Mouse (Mus musculus) forebrain, embryonic 12.5 days (tissue): ENCODE results near the gene Olfr1224-ps1. TPM values are rescaled to one million over a fixed set of nuclear protein-coding genes. Genes with fewer than 3 reads are reported as not detected.
"Not testable (repeated sequence)": the region's sequence is repeated elsewhere in the genome, so short reads cannot be mapped to it uniquely, and the experiment has no call there.

Source experiments
- ATAC-seq: fragments of 200-750 bp; cut with Nextera tagmentation; 2 replicates; pipeline ENCODE4 v1.8.0; 2017; ENCODE audit warnings: moderate TSS enrichment; ENCODE audit not compliant: low FRiP score
- H3K27ac ChIP-seq: fragments of 300-500 bp; sonication (generic); 2 replicates; pipeline ENCODE4 v1.5.1; 2016; ENCODE audit warnings: mild to moderate bottlenecking
- H3K27me3 ChIP-seq: fragments of 300-500 bp; sonication (generic); 2 replicates; pipeline ENCODE4 v1.6.1; 2016; ENCODE audit warnings: mild to moderate bottlenecking
- H3K36me3 ChIP-seq: fragments of 300-500 bp; sonication (generic); replicated peaks from 2 replicates; pipeline ENCODE4 v1.6.1; 2016; ENCODE audit warnings: mild to moderate bottlenecking
- H3K4me1 ChIP-seq: fragments of 300-500 bp; sonication (generic); 2 replicates; pipeline ENCODE4 v1.6.1; 2016
- H3K4me2 ChIP-seq: fragments of 300-500 bp; sonication (generic); 2 replicates; pipeline ENCODE4 v1.6.1; 2016; ENCODE audit warnings: mild to moderate bottlenecking, moderate library complexity
- H3K4me3 ChIP-seq: fragments of 300-500 bp; sonication (generic); replicated peaks from 2 replicates; pipeline ENCODE4 v1.5.1; 2016; ENCODE audit warnings: mild to moderate bottlenecking
- H3K9ac ChIP-seq: fragments of 300-500 bp; sonication (generic); 2 replicates; pipeline ENCODE4 v1.6.1; 2016; ENCODE audit warnings: mild to moderate bottlenecking
- H3K9me3 ChIP-seq: fragments of 300-500 bp; sonication (generic); 2 replicates; pipeline ENCODE4 v1.6.1; 2016
- WGBS: fragments of 180-500 bp; shearing (Covaris S2); methylation state at CpG from one replicate; pipeline ENCODE4 v1.1.7; 2016; 5-methylcytosine and 5-hydroxymethylcytosine counted together
- polyA plus RNA-seq: library from polyadenylated mRNA; unstranded; fragments of >200 nt; fragmentation: Nextera tagmentation; extraction: Ambion mirVana; gene quantifications from 2 replicates; pipeline ENCODE4 v1.2.1, GENCODE M21; 2016

The Olfr1224-ps1 gene
- not detected in 2 replicates for polyA plus RNA-seq

GRCm38 (mm10) chr2:89163991-89164390 is at the start of gene Olfr1224-ps1:
Olfr1224-ps1 (minus strand) TSS chr2:89164091.
- H3K9me3 ChIP-seq, H3K27me3 ChIP-seq, ATAC-seq, H3K9ac ChIP-seq, H3K4me1 ChIP-seq, H3K4me3 ChIP-seq, H3K4me2 ChIP-seq, H3K36me3 ChIP-seq, H3K27ac ChIP-seq: not testable (repeated sequence)
- WGBS: 93% methylated on average over 8 of the region's 8 CpGs

DNA sequence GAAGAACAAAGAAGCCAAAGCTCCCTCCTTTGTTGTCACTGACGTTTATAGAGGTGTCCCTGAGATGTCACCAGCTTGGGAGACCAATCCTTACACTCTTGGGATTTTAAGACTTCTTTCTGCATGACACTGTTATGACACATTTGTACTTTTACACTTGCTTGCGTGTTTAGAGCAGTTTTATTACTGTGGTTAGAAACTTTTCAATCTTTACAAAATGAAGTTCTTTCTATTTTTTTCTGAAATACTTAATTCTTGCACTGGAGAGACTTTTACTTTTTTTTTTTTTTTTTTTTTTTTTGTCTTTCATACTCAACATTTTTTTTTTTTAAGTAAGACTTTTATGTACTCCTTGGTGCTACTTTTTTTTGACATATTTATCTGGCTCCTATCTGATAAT is 36.1 kb upstream of the Olfr1224-ps1 start, which contains the start of gene Olfr1226:
Gene Olfr1226 (minus strand): TSS at position 101 of the 400 bp plus-strand sequence.
- H3K9ac ChIP-seq: no peak within 1 kb of the TSS
- H3K4me3 ChIP-seq: no peak within 1 kb of the TSS
- no peaks in the 10 kb centered on the region for H3K36me3 ChIP-seq
- no peak within 1 kb of the TSS for H3K4me2 ChIP-seq
- no peak for ATAC-seq
- no peaks in the 10 kb centered on the region for H3K4me1 ChIP-seq
- no peak within 1 kb of the TSS for H3K27ac ChIP-seq
- H3K9me3 ChIP-seq: no peaks in the 10 kb centered on the region
- WGBS: 65% methylated on average over 2 of the region's 2 CpGs
- no peaks in the 10 kb centered on the region for H3K27me3 ChIP-seq

DNA sequence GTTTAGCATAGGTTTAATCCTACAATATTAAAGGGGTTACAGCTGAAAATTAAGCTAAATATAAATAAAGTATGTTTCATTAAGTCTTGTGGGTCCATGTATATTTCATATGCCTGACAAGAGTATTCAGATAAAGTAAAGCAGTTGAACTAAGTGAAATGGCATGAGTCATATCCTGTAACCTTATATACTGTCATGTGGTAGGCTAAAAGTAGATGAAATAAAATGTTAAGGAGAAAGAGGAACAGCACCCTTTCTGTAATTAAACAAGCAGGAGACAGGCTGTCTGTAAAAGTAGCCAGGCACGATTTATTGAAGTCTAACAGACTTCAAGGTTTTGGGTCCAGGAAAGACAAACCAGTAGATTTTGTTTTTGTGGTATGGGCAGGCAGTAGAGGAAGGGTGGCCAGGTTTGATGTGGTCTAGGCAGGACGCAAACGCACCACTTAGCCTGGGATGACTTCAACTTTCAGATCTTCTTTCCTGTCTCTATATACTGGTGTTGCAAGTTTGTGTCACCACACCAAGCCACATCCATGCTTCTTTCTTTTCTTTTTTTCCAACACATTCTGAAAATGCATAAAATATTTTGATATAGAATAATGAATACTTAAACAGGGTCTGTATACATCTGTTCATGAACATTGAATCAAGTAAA is 32.6 kb upstream of the Olfr1224-ps1 start:
- Histone ChIP-seq H3K4me3 (no peak overlapping the region), H3K27ac (no peak overlapping the region), H3K36me3 (no peaks in the 10 kb centered on the region), H3K4me2 (no peak overlapping the region), H3K4me1 (no peaks in the 10 kb centered on the region), H3K27me3 (no peaks in the 10 kb centered on the region), H3K9ac (no peak overlapping the region), H3K9me3 (no peaks in the 10 kb centered on the region)
- WGBS: 95% methylated on average over 3 of the region's 3 CpGs
- no peak for ATAC-seq

GRCm38 (mm10) chr2:89174569-89174968 is 10.7 kb upstream of the Olfr1224-ps1 start, which contains the start of gene Olfr1225:
Olfr1225 (minus strand) TSS chr2:89174669.
- Histone ChIP-seq H3K4me3 (no peak within 1 kb of the TSS), H3K36me3 (no peaks in the 10 kb centered on the region), H3K4me1 (no peaks in the 10 kb centered on the region), H3K27me3 (no peaks in the 10 kb centered on the region), H3K9ac (no peak within 1 kb of the TSS), H3K27ac (no peak within 1 kb of the TSS), H3K9me3 (no peaks in the 10 kb centered on the region), H3K4me2 (no peak within 1 kb of the TSS)
- ATAC-seq: no peak
- WGBS: 100% methylated on average over 1 of the region's 1 CpGs

DNA sequence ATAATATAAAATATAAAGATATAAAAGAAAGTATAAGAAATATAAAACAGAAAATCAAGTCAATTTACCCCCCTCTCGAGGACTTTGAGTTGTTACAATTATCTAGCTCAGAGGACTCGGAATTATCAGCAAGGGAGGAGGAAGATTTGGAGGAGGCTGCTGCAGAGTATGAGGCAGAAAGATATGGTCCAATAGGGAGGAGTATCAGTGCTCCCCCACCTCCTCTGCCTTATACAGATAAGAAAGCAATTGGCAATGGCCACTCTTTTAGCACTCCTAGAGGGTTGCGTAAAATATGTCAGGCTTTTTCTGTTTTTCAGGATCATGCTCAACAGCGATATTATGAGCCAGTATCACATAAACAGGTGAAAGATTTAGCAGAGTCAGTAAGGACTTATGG is 820 bp upstream of the Olfr1224-ps1 start:
- not testable (repeated sequence) for H3K27ac ChIP-seq, H3K9ac ChIP-seq, H3K4me2 ChIP-seq, H3K4me1 ChIP-seq, H3K27me3 ChIP-seq, H3K36me3 ChIP-seq, ATAC-seq, H3K9me3 ChIP-seq, H3K4me3 ChIP-seq
- WGBS: 91% methylated on average over 4 of the region's 4 CpGs

DNA sequence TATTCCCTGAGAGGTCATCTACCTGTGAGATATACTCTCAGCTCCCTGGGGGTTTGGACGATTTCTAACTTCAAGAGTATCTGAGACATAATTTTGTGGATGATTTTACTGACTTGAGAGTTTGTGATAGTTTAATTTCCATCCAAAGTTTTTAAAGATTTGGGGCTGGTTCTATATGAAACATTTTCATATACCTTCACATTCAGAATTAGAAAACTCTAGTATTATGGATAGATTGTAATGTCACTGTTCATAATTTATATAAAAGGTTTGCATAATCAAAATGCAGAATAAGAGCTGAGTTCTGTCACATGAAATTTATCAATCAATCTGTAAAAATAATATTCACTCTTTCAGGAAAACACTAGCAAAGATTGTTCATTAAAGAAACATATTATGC is 12.4 kb downstream of the Olfr1224-ps1 start, which contains the start of gene Olfr1223:
Gene Olfr1223 (minus strand): TSS at position 101 of the 400 bp plus-strand sequence.
- no peaks in the 10 kb centered on the region for H3K36me3 ChIP-seq
- no peak within 1 kb of the TSS for H3K4me3 ChIP-seq
- H3K27ac ChIP-seq: no peak within 1 kb of the TSS
- ATAC-seq: no peak
- no peak within 1 kb of the TSS for H3K4me2 ChIP-seq
- WGBS: 83% methylated on average over 1 of the region's 1 CpGs
- no peak within 1 kb of the TSS for H3K9ac ChIP-seq
- no peaks in the 10 kb centered on the region for H3K9me3 ChIP-seq
- no peaks in the 10 kb centered on the region for H3K27me3 ChIP-seq
- H3K4me1 ChIP-seq: no peaks in the 10 kb centered on the region

DNA sequence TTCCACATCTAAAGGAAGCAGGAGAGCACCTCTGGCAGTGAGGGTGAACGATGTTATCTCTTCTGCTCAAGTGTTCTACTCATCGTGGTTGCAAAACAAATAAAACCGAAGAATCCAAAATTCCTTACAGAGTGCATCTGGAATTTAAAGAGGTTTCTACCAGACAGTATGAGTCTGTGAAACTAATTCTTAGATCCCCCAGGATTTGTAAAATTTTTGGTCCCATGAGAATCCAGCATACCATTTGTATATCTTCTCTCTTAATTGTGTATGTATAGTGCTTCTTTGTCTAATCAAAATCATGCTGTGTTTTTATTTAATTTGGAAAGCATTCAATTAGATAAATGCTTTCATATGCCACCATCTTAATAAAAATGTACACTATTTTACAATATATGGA is 30.9 kb downstream of the Olfr1224-ps1 start, which contains the start of gene Olfr1222:
Gene Olfr1222 (minus strand): TSS at position 101 of the 400 bp plus-strand sequence.
- no peak for ATAC-seq
- no peak within 1 kb of the TSS for H3K4me2 ChIP-seq
- H3K4me3 ChIP-seq: no peak within 1 kb of the TSS
- no peaks in the 10 kb centered on the region for H3K36me3 ChIP-seq
- no peaks in the 10 kb centered on the region for H3K4me1 ChIP-seq
- H3K27ac ChIP-seq: no peak within 1 kb of the TSS
- no peaks in the 10 kb centered on the region for H3K9me3 ChIP-seq
- no peak within 1 kb of the TSS for H3K9ac ChIP-seq
- 88% methylated on average over 3 of the region's 3 CpGs for WGBS
- H3K27me3 ChIP-seq: no peaks in the 10 kb centered on the region

DNA sequence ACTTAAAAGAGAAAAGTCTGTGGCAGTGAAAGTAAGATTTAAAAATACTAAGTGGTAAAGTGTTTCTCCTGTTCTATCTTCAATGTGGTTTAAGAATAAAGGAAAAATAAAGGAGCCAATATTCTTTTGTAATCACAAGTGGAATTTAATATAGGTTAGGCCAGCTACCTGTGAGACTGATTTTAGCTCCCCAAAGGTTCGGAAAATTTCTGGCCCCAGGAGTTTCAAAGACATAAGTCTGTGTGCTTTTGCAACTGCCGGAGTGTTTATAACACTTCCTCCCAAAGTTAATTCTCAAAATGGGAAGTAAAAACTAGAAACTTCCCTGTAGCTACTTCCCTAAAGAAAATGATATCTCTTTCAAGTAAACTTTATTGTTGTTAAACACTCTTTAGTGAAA is 46.7 kb downstream of the Olfr1224-ps1 start, which contains the start of gene Olfr1221:
Gene Olfr1221 (minus strand): TSS at position 101 of the 400 bp plus-strand sequence.
- no peak for ATAC-seq
- 89% methylated on average over 2 of the region's 2 CpGs for WGBS

DNA sequence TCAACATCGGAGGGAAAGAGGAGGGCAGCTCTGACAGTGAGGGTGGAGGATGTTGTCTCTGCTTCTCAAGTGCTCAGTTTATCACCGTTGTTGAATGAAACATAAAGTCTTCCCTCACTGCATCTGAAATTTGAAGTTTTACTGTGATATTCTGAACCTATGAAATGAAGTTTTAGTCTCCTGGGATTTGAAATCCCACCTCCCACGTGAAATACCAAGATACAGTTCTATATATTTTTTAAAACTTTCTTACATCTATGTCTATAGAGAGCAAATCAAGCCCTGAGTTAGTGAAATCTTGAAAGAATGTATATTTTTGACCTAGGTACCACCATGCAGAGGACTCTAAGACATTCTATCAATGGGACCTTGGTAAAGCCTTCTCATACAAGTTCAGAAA is 57.2 kb downstream of the Olfr1224-ps1 start, which contains the start of gene Olfr1220:
Gene Olfr1220 (minus strand): TSS at position 101 of the 400 bp plus-strand sequence.
- no peak for ATAC-seq
- no peak within 1 kb of the TSS for H3K9ac ChIP-seq
- H3K27me3 ChIP-seq: no peaks in the 10 kb centered on the region
- H3K36me3 ChIP-seq: no peaks in the 10 kb centered on the region
- H3K4me2 ChIP-seq: no peak within 1 kb of the TSS
- no peaks in the 10 kb centered on the region for H3K9me3 ChIP-seq
- no peak within 1 kb of the TSS for H3K4me3 ChIP-seq
- H3K4me1 ChIP-seq: no peaks in the 10 kb centered on the region
- 78% methylated on average over 3 of the region's 3 CpGs for WGBS
- H3K27ac ChIP-seq: no peak within 1 kb of the TSS

More for the DNA sequence above, 46.7 kb downstream of the Olfr1224-ps1 start, which contains the start of gene Olfr1221:
- Histone ChIP-seq H3K4me3 (no peak within 1 kb of the TSS), H3K27me3 (no peaks in the 10 kb centered on the region), H3K9ac (no peak within 1 kb of the TSS), H3K4me2 (no peak within 1 kb of the TSS), H3K4me1 (no peaks in the 10 kb centered on the region), H3K36me3 (no peaks in the 10 kb centered on the region), H3K9me3 (no peaks in the 10 kb centered on the region), H3K27ac (no peak within 1 kb of the TSS)

GRCm38 (mm10) chr2:89105651-89106050 is 58.2 kb downstream of the Olfr1224-ps1 start:
- Histone ChIP-seq H3K4me3 (no peak overlapping the region), H3K4me2 (no peak overlapping the region), H3K4me1 (no peaks in the 10 kb centered on the region), H3K36me3 (no peaks in the 10 kb centered on the region), H3K9ac (no peak overlapping the region), H3K27me3 (no peaks in the 10 kb centered on the region), H3K27ac (no peak overlapping the region), H3K9me3 (no peaks in the 10 kb centered on the region)
- ATAC-seq: no peak

Other genes with a start within 250 kb of the Olfr1224-ps1 start
- gene Olfr1209, start 248.9 kb downstream of the Olfr1224-ps1 start, polyA plus RNA-seq: not detected in 2 replicates
- gene Olfr1211, start 226.0 kb downstream of the Olfr1224-ps1 start, polyA plus RNA-seq: not detected in 2 replicates
- not detected in 2 replicates for gene Olfr1212, start 210.1 kb downstream of the Olfr1224-ps1 start, polyA plus RNA-seq
- gene Gm13762, start 183.8 kb downstream of the Olfr1224-ps1 start, polyA plus RNA-seq: not detected in 2 replicates
- gene Olfr1214, start 171.4 kb downstream of the Olfr1224-ps1 start, polyA plus RNA-seq: not detected in 2 replicates
- gene Olfr1215, start 157.1 kb downstream of the Olfr1224-ps1 start, polyA plus RNA-seq: not detected in 2 replicates
- gene Olfr1216, start 145.8 kb downstream of the Olfr1224-ps1 start, polyA plus RNA-seq: not detected in 2 replicates
- gene Olfr1217, start 132.0 kb downstream of the Olfr1224-ps1 start, polyA plus RNA-seq: not detected in 2 replicates
- gene Olfr1218, start 102.9 kb downstream of the Olfr1224-ps1 start, polyA plus RNA-seq: not detected in 2 replicates
- gene Olfr1219, start 80.6 kb downstream of the Olfr1224-ps1 start, polyA plus RNA-seq: not detected in 2 replicates
- gene Olfr1220, start 57.3 kb downstream of the Olfr1224-ps1 start, polyA plus RNA-seq: not detected in 2 replicates
- gene Olfr1221, start 46.8 kb downstream of the Olfr1224-ps1 start, polyA plus RNA-seq: not detected in 2 replicates
- not detected in 2 replicates for gene Olfr1222, start 31.0 kb downstream of the Olfr1224-ps1 start, polyA plus RNA-seq
- gene Olfr1223, start 12.5 kb downstream of the Olfr1224-ps1 start, polyA plus RNA-seq: not detected in 2 replicates
- not detected in 2 replicates for gene Olfr1225, start 10.6 kb upstream of the Olfr1224-ps1 start, polyA plus RNA-seq
- gene Olfr1226, start 36.0 kb upstream of the Olfr1224-ps1 start, polyA plus RNA-seq: not detected in 2 replicates
- not detected in 2 replicates for gene Olfr1228, start 90.0 kb upstream of the Olfr1224-ps1 start, polyA plus RNA-seq
- not detected in 2 replicates for gene Olfr1229, start 123.9 kb upstream of the Olfr1224-ps1 start, polyA plus RNA-seq
- not detected in 2 replicates for gene Olfr1230, start 133.2 kb upstream of the Olfr1224-ps1 start, polyA plus RNA-seq
- gene Olfr1231, start 143.0 kb upstream of the Olfr1224-ps1 start, polyA plus RNA-seq: not detected in 2 replicates
- gene Olfr1232, start 165.6 kb upstream of the Olfr1224-ps1 start, polyA plus RNA-seq: not detected in 2 replicates
- not detected in 2 replicates for gene Olfr1233, start 178.3 kb upstream of the Olfr1224-ps1 start, polyA plus RNA-seq
- not detected in 2 replicates for gene Olfr1234, start 200.8 kb upstream of the Olfr1224-ps1 start, polyA plus RNA-seq
- not detected in 2 replicates for gene Olfr1238, start 245.6 kb upstream of the Olfr1224-ps1 start, polyA plus RNA-seq